Mouse (Mus musculus) embryonic fibroblast, embryonic 13.5 days (primary cell): ENCODE data around the gene Chrd.

ENCODE experiments used
- CTCF ChIP-seq: IDR thresholded peaks from 2 replicates; pipeline ENCODE4 v1.5.1; 2011; ENCODE audit warnings: mild to moderate bottlenecking, control low read depth, low read length, moderate library complexity, borderline replicate concordance; ENCODE audit not compliant: insufficient read depth
- POLR2A ChIP-seq: IDR thresholded peaks from 2 replicates; pipeline ENCODE4 v1.6.1; 2011; ENCODE audit warnings: low read depth, mild to moderate bottlenecking, control low read depth, low read length, moderate library complexity

DNA sequence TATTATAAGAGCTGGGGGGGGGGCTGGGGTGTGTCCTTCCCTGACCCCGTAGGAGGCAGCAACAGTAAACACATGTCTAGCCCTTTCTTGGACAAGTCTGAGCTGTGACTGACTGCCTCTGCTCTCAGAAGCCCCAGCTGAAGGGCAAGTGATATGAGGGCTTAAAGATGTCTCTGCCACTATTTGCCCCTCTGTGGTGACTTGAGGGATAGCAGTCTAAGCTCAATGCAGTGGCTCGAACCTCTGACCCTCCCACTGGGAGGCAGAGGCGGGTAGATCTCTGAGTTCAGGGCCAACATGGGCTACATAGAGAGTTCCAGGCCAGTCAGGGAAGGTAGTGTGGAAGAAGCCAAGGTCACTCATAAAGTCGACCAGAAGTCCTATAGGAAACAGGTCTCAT lies 22.1 kb upstream of the Chrd start:
- no peak for TF ChIP-seq POLR2A
- TF ChIP-seq CTCF = no peak
